Mouse (Mus musculus): ENCODE measurements around the gene Fbxl13. TPM values are rescaled to one million over a fixed set of nuclear protein-coding genes. Genes with fewer than 3 reads are reported as not detected.
"Not testable (repeated sequence)": the region's sequence is repeated elsewhere in the genome, so short reads cannot be mapped to it uniquely, and the experiment has no call there.

Gene Fbxl13
- total RNA-seq, 1 experiment = not detected

DNA sequence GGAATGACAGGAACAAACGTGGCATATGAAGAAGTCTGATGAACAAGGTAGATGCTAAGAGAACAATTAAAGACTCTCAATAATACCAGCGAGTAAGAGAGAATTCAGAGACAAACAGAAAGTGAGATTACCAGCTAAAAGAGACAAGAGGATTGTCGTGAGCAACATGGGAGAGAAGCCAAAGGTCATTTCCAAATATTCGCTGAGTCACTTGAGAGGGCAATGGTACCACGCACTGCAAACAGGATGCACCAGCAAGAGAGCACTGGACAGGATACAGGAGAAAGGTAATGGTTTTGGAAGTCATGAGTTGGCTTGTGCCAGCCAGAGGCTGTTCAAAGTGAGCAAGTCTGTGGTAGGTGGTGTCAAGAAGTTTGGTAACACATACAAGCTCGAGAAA, 39.5 kb downstream of the Fbxl13 start:
- in situ Hi-C loops (cut with MboI; ENCODE audit: low sequenced_read_pairs in 2 of 2, unreplicated experiment in 2 of 2) = no loop called here
- no peak for DNase-seq (ENCODE audit: low read depth, low spot score)
- Histone ChIP-seq H3K36me3 (ENCODE audit: control insufficient read depth, insufficient read depth, low read length, poor library complexity, severe bottlenecking) (no peaks in the 10 kb centered on the region), H3K27ac (ENCODE audit: insufficient read depth, low read depth, low read length, poor library complexity, severe bottlenecking) (no peak overlapping the region), H3K4me3 (ENCODE audit: insufficient read depth in 1 of 2, low read depth in 1 of 2, low read length in 2 of 2, poor library complexity in 1 of 2, severe bottlenecking in 1 of 2) (no peak overlapping the region), H3K4me1 (ENCODE audit: control insufficient read depth in 2 of 2, insufficient read depth in 2 of 2, low read length in 2 of 2, poor library complexity in 1 of 2) (no peaks in the 10 kb centered on the region), H3K9me3 (ENCODE audit: control insufficient read depth, insufficient read depth, low read depth, low read length) (no peaks in the 10 kb centered on the region), H3K9ac (ENCODE audit: insufficient read depth, low read depth, low read length, poor library complexity, severe bottlenecking) (no peak overlapping the region)
- TF ChIP-seq HCFC1 (IDR thresholded peaks at IDR 0.05; ENCODE audit: borderline replicate concordance, insufficient read depth, low read length) = no peak
- no peak for TF ChIP-seq MAFK (IDR thresholded peaks at IDR 0.05; ENCODE audit: insufficient read depth, low read depth, low read length)
- TF ChIP-seq ZNF384 (IDR thresholded peaks at IDR 0.05; ENCODE audit: low read depth, low read length) = no peak
- TF ChIP-seq CHD2 (IDR thresholded peaks at IDR 0.05; ENCODE audit: low read depth, low read length) = no peak
- TF ChIP-seq ZC3H11A (IDR thresholded peaks at IDR 0.05; ENCODE audit: borderline replicate concordance, low read depth, low read length) = no peak

GRCm38 (mm10) chr5:21599961-21600360, 45.5 kb downstream of the Fbxl13 start:
- Histone ChIP-seq H3K9ac (ENCODE audit: insufficient read depth, low read depth, low read length, poor library complexity, severe bottlenecking) (no peak overlapping the region), H3K4me3 (ENCODE audit: insufficient read depth in 1 of 2, low read depth in 1 of 2, low read length in 2 of 2, poor library complexity in 1 of 2, severe bottlenecking in 1 of 2) (no peak overlapping the region), H3K9me3 (ENCODE audit: control insufficient read depth, insufficient read depth, low read depth, low read length) (no peaks in the 10 kb centered on the region), H3K4me1 (ENCODE audit: control insufficient read depth in 2 of 2, insufficient read depth in 2 of 2, low read length in 2 of 2, poor library complexity in 1 of 2) (no peaks in the 10 kb centered on the region), H3K27ac (ENCODE audit: insufficient read depth, low read depth, low read length, poor library complexity, severe bottlenecking) (no peak overlapping the region), H3K36me3 (ENCODE audit: control insufficient read depth, insufficient read depth, low read length, poor library complexity, severe bottlenecking) (no peaks in the 10 kb centered on the region)
- no peak for DNase-seq (ENCODE audit: low read depth, low spot score)
- TF ChIP-seq CHD2 (IDR thresholded peaks at IDR 0.05; ENCODE audit: low read depth, low read length) = no peak
- TF ChIP-seq ZNF384 (IDR thresholded peaks at IDR 0.05; ENCODE audit: low read depth, low read length) = no peak
- TF ChIP-seq ZC3H11A (IDR thresholded peaks at IDR 0.05; ENCODE audit: borderline replicate concordance, low read depth, low read length) = no peak
- no peak for TF ChIP-seq MAFK (IDR thresholded peaks at IDR 0.05; ENCODE audit: insufficient read depth, low read depth, low read length)
- TF ChIP-seq HCFC1 (IDR thresholded peaks at IDR 0.05; ENCODE audit: borderline replicate concordance, insufficient read depth, low read length) = no peak
- in situ Hi-C loops (cut with MboI; ENCODE audit: low sequenced_read_pairs in 2 of 2, unreplicated experiment in 2 of 2) = no loop called here

DNA sequence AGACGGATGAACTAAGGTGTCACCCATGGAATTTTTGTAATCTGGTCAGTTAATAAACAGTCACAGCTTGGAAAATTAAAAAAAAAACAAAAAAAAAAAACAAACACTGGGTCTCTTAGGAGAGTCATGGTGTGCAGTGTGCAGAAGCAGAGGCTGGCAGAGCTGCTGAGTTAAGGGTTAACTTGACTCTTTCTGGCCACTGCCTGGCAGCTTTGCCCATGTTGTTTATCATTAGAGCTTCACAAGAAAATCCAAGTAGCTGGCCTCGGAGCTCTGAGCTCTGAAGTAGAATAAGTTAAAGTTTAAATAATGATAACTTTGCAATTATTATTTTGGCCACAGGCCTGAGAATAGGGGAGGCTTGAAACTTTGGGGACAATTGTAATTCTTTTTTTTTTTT, 45.9 kb downstream of the Fbxl13 start:
- H3K4me3 ChIP-seq (ENCODE audit: insufficient read depth in 1 of 2, low read depth in 1 of 2, low read length in 2 of 2, poor library complexity in 1 of 2, severe bottlenecking in 1 of 2); H3K9ac ChIP-seq (ENCODE audit: insufficient read depth, low read depth, low read length, poor library complexity, severe bottlenecking); in situ Hi-C loops (cut with MboI; ENCODE audit: low sequenced_read_pairs in 2 of 2, unreplicated experiment in 2 of 2); H3K9me3 ChIP-seq (ENCODE audit: control insufficient read depth, insufficient read depth, low read depth, low read length); DNase-seq (ENCODE audit: low read depth, low spot score); H3K36me3 ChIP-seq (ENCODE audit: control insufficient read depth, insufficient read depth, low read length, poor library complexity, severe bottlenecking); H3K27ac ChIP-seq (ENCODE audit: insufficient read depth, low read depth, low read length, poor library complexity, severe bottlenecking); H3K4me1 ChIP-seq (ENCODE audit: control insufficient read depth in 2 of 2, insufficient read depth in 2 of 2, low read length in 2 of 2, poor library complexity in 1 of 2): not testable (repeated sequence)

- Histone ChIP-seq H3K9me3 (ENCODE audit: control insufficient read depth, insufficient read depth, low read depth, low read length) (no peaks in the 10 kb centered on the region), H3K4me1 (ENCODE audit: control insufficient read depth in 2 of 2, insufficient read depth in 2 of 2, low read length in 2 of 2, poor library complexity in 1 of 2) (peaks cover 0 to 2% of the 10 kb centered on the region in 2 experiments; a peak in 1 of 4 replicates), H3K36me3 (ENCODE audit: control insufficient read depth, insufficient read depth, low read length, poor library complexity, severe bottlenecking) (no peaks in the 10 kb centered on the region), H3K27ac (ENCODE audit: insufficient read depth, low read depth, low read length, poor library complexity, severe bottlenecking) (no peak overlapping the region), H3K4me3 (ENCODE audit: insufficient read depth in 1 of 2, low read depth in 1 of 2, low read length in 2 of 2, poor library complexity in 1 of 2, severe bottlenecking in 1 of 2) (no peak overlapping the region), H3K9ac (ENCODE audit: insufficient read depth, low read depth, low read length, poor library complexity, severe bottlenecking) (no peak overlapping the region)
- TF ChIP-seq ZNF384 (IDR thresholded peaks at IDR 0.05; ENCODE audit: low read depth, low read length) (no peak), ZC3H11A (IDR thresholded peaks at IDR 0.05; ENCODE audit: borderline replicate concordance, low read depth, low read length) (no peak), CHD2 (IDR thresholded peaks at IDR 0.05; ENCODE audit: low read depth, low read length) (no peak), MAFK (IDR thresholded peaks at IDR 0.05; ENCODE audit: insufficient read depth, low read depth, low read length) (no peak), HCFC1 (IDR thresholded peaks at IDR 0.05; ENCODE audit: borderline replicate concordance, insufficient read depth, low read length) (no peak)
- DNase-seq (ENCODE audit: low read depth, low spot score) = no peak
- in situ Hi-C loops (cut with MboI; ENCODE audit: low sequenced_read_pairs in 2 of 2, unreplicated experiment in 2 of 2) = no loop called here
Observed at GRCm38 (mm10) chr5:21593201-21593709, 52.2 kb downstream of the Fbxl13 start.

GRCm38 (mm10) chr5:21592106-21592505, 53.3 kb downstream of the Fbxl13 start:
- no peak overlapping the region for H3K4me3 ChIP-seq (ENCODE audit: insufficient read depth in 1 of 2, low read depth in 1 of 2, low read length in 2 of 2, poor library complexity in 1 of 2, severe bottlenecking in 1 of 2)
- DNase-seq (ENCODE audit: low read depth, low spot score) = no peak
- no peak overlapping the region for H3K27ac ChIP-seq (ENCODE audit: insufficient read depth, low read depth, low read length, poor library complexity, severe bottlenecking)
- H3K9ac ChIP-seq (ENCODE audit: insufficient read depth, low read depth, low read length, poor library complexity, severe bottlenecking) = no peak overlapping the region
- H3K4me1 ChIP-seq (ENCODE audit: control insufficient read depth in 2 of 2, insufficient read depth in 2 of 2, low read length in 2 of 2, poor library complexity in 1 of 2) = peaks cover 0 to 2% of the 10 kb centered on the region in 2 experiments; a peak in 1 of 4 replicates
- in situ Hi-C loops (cut with MboI; ENCODE audit: low sequenced_read_pairs in 2 of 2, unreplicated experiment in 2 of 2) = no loop called here
- TF ChIP-seq MAFK (IDR thresholded peaks at IDR 0.05; ENCODE audit: insufficient read depth, low read depth, low read length) = no peak
- no peak for TF ChIP-seq CHD2 (IDR thresholded peaks at IDR 0.05; ENCODE audit: low read depth, low read length)
- TF ChIP-seq ZC3H11A (IDR thresholded peaks at IDR 0.05; ENCODE audit: borderline replicate concordance, low read depth, low read length) = no peak
- TF ChIP-seq HCFC1 (IDR thresholded peaks at IDR 0.05; ENCODE audit: borderline replicate concordance, insufficient read depth, low read length) = no peak
- no peak for TF ChIP-seq ZNF384 (IDR thresholded peaks at IDR 0.05; ENCODE audit: low read depth, low read length)
- H3K36me3 ChIP-seq (ENCODE audit: control insufficient read depth, insufficient read depth, low read length, poor library complexity, severe bottlenecking) = no peaks in the 10 kb centered on the region
- no peaks in the 10 kb centered on the region for H3K9me3 ChIP-seq (ENCODE audit: control insufficient read depth, insufficient read depth, low read depth, low read length)
